ENCODE assay signal across 19 mouse cellular contexts in the genomic region with DNA sequence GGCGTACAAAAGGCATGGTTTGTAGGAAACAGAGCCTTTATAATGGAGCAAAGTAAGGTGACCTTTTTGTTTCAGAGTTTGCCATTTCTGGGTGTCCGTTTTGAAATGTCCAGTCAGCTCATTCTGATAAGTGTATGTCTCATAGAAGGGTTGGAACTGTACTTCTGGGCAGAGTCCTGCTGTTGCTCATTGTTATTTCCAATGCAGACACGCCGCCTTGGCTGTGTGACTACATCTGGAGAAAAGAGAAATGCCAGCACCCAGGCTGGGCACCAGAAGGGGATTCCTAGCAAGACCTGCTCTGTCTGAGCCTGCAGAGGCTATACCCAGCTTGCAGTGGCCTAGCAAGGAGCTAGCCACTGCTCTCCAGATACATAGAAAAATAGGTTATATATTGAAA.
"Had no signal": no experiment of that assay in that cellular context is flagged by ENCODE, and none has a peak within 500 bp of the region (broad histone marks: within the 10 kb centered on the region; RNA-seq: fewer than 3 reads in every experiment).

No protein-coding gene starts in this region.

- H3K4me3 ChIP-seq: liver, embryonic 15.5 days; lung, embryonic 15.5 days; midbrain, embryonic 10.5 days; midbrain, embryonic 12.5 days; myocyte; neural tube, embryonic 13.5 days; neural tube, embryonic 15.5 days; stomach, embryonic 15.5 days had no signal

- H3K4me1 ChIP-seq: midbrain, embryonic 10.5 days; midbrain, embryonic 12.5 days; neural tube, embryonic 13.5 days; neural tube, embryonic 15.5 days; stomach, embryonic 15.5 days had no signal

- H3K4me2 ChIP-seq: liver, embryonic 15.5 days; lung, embryonic 15.5 days; midbrain, embryonic 12.5 days; neural tube, embryonic 13.5 days; neural tube, embryonic 15.5 days; stomach, embryonic 15.5 days had no signal

- H3K9ac ChIP-seq: liver, embryonic 15.5 days; liver, postnatal 0 days; lung, embryonic 15.5 days; midbrain, embryonic 12.5 days; neural tube, embryonic 13.5 days; neural tube, embryonic 15.5 days; stomach, embryonic 15.5 days had no signal

- H3K9me3 ChIP-seq: liver, embryonic 15.5 days; lung, embryonic 15.5 days; midbrain, embryonic 10.5 days; midbrain, embryonic 12.5 days; neural tube, embryonic 13.5 days; neural tube, embryonic 15.5 days; stomach, embryonic 15.5 days had no signal

- ATAC-seq: liver, postnatal 0 days; lung, postnatal 0 days; midbrain, embryonic 16.5 days had no signal

- DNase-seq: liver, postnatal 0 days; lung, adult 2 months; lung, postnatal 14 days; lung, postnatal 36 days; midbrain, embryonic 14.5 days; right cerebral cortex, postnatal 14 days; thymus, adult 18-20 months; thymus, postnatal 14 days; thymus, postnatal 36 days had no signal

- H3K27me3 ChIP-seq: liver, embryonic 15.5 days; lung, embryonic 15.5 days; midbrain, embryonic 12.5 days; neural tube, embryonic 13.5 days; neural tube, embryonic 15.5 days; stomach, embryonic 15.5 days had no signal

- H3K27ac ChIP-seq: liver, embryonic 15.5 days; lung, embryonic 15.5 days; midbrain, embryonic 10.5 days; midbrain, embryonic 12.5 days; neural tube, embryonic 13.5 days; neural tube, embryonic 15.5 days; stomach, embryonic 15.5 days had no signal

- H3K36me3 ChIP-seq: liver, embryonic 15.5 days; lung, embryonic 15.5 days; midbrain, embryonic 10.5 days; midbrain, embryonic 12.5 days; neural tube, embryonic 13.5 days; neural tube, embryonic 15.5 days; stomach, embryonic 15.5 days had no signal
